Mouse (Mus musculus) frontal cortex, postnatal 14 days (tissue): Measurements from ENCODE around the gene Trpm8.

Experiments used
- DNase-seq, 2 experiments: peaks; one replicate each; pipeline ENCODE4 v3.0.0; 2022; ENCODE audit warnings: low spot score in 2 of 2

The Trpm8 gene

DNA sequence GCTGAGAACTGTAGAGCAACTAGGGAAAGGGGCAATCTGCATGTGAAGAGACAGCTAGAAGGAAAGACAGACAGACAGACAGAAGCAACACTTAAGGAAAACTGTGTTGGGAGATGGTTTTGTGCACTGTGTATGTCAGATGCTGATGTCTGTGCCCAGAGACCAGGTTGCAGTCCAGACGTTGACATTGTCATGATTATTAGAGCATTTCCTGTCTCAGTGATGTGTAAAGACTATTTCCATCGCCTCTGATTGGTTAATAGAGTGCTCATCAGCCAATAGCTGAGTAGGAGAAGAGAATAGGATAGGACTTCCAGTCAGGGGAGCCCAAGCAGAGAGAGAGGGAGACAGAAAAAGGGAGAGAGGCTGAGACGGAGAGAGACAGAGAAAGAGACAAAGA lies 155.1 kb downstream of the Trpm8 start:
- no peak for DNase-seq

DNA sequence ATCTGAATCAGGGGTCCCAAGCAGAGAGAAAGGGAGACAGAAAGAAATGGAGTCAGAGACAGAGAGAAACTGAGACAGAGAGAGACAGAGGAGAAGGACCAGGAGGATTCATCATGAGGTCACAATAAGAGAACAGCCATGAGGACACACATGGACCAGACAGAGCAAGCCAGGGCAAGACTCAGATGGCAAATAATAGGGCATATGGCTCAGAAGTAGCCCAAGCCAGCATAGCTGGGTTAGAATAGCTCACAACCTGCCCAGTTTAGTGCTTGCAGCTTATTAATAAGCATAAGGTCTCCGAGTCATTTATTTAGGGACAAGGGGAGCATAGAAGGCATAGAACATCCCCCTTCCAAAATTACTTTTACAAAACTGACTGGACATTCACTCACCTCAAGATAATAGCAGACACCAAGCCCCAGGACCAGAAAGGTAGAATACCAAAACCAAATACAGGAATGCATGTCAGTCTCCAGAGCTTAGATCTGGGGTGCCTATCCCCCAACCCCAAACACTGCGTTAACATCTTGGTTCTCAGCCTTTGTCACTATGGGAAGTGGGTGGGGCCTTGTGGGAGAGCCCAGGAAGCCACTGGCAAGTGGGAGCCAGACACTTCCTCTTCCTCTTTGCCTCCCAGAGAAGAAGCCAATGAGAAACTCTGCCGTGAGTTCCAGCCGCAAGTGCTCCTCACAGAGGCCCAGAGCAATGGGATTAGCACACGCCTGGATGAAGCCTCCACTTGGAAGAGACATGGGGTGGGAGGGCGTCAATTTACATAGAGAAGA lies 155.8 kb downstream of the Trpm8 start:
- DNase-seq = no peak

DNA sequence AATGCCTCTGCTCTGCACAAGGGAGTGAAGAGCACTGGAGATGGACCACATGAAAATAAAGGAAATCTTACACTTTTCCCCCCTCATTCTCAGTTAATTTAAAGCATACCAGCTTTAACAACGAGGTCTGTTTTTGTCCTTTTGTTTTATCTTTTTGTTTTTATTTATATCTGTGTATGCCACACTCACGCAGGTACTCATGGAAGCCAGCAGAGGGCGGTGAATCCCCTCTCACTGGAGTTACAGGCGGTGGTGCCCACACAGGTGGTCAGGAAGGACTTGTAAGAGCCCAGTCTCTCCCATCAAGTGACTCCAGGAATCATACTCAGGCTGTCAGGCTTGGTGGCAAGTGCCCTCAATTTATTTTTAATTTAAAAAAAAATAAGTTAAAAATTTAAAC lies 156.6 kb downstream of the Trpm8 start:
- no peak for DNase-seq

DNA sequence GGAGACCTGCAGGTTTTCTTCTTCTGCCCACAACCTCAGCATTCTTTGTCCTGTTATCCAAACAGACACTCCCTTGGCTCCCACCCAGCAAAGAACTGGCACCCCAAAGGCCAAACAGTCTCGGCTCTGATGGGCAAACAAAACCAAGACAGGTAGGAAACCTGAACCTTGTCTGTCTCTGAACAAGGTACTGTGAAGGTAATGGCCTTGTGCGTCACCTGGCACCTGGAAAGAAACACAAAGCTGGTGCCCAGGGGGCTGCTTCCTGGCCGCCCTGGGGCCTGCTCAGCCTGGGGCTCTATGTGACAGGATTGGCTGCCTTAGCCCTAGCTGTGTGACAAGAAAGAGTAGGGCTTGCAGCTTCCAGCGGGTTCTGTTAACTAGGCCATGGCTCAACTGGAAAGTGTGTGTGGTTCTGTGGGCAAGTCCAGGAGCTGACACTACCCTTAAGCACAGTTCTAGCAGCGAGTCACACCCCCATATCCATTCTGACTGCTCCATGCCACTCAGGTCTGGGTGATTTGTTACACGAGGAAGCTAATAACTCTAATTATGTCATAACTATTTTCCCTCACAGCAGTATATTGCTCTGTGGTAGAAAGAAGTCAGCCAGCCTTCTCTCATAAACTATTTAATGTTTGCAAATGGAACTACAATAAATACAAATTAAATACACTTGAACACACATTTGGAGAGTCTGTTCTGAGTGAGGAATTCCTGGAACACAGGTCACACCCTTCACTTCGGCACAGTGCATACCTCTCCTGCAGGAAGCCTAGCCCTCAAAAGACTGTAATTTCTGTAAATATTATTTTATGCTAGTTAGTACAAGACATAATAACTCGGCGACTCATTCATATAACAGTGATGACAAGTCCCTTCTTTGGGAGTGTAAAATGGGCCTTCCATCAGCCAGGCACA lies 160.0 kb downstream of the Trpm8 start:
- DNase-seq = no peak
